8 mouse cellular contexts compared by ENCODE assay signal in the genomic region with DNA sequence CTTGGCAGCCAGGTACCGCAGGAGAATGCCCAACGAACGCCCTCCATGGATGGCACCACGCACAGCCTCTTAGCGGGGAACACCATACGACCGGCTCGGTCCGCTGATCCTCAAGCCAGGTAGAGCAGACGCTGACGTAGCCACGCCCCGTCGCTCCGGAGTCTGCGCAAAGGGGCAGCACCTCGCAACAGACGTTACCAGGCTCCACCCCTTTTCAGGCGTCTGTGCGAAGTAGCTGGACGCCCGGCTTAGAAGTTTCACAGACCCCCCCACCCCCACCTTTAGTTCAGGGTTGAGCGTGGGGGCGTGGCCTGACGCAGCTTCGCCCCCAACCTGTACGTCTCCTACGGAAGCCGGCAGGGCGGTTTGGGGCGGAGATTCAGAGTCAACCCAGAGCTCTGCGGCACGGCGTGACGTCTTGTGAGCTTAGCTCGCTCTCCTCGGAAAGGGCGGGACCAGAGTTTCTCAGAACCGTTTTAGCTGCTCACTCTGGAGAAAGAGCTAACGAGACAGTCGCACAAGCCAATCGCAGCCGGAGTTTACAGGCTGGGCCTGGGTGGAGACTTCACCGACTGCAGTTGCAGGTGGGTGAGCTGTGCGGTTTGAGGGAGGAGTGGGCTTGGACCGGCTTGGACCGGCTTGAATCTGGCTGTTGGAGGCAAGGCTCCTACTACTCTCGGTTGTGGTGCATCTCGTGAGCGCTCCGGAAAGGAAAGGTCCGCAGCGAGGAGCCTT. TPM values are rescaled to one million over a fixed set of nuclear protein-coding genes. Genes with fewer than 3 reads are reported as not detected.
DNase-seq lines count a peak whose midpoint lies in the region; ATAC-seq lines count a peak whose summit lies in the region.

A gene (minus strand): TSS at position 121 of the 735 bp plus-strand sequence.
A gene (plus strand): TSS at position 483 of the 735 bp plus-strand sequence.

- H3K9me3 ChIP-seq in heart, embryonic 13.5 days, result no peaks in the 10 kb centered on the region
- H3K9me3 ChIP-seq in liver, embryonic 12.5 days (replicated peaks), result no peaks in the 10 kb centered on the region
- H3K9me3 ChIP-seq in stomach, embryonic 15.5 days, result no peaks in the 10 kb centered on the region

- no peaks in the 10 kb centered on the region for H3K4me1 ChIP-seq in brown adipose tissue, adult 24 weeks (ENCODE audit: control insufficient read depth, insufficient read depth, insufficient read length, low read length)
- peaks cover 33% of the 10 kb centered on the region for H3K4me1 ChIP-seq in heart, embryonic 13.5 days
- H3K4me1 ChIP-seq in liver, embryonic 12.5 days, result peaks cover 26% of the 10 kb centered on the region
- no peaks in the 10 kb centered on the region; the same call in 1 of the 2 replicates for H3K4me1 ChIP-seq in stomach, embryonic 15.5 days

- WGBS in heart, embryonic 13.5 days, result under 1% methylated on average over 53 of the region's 53 CpGs
- WGBS in liver, embryonic 12.5 days (ENCODE audit: insufficient replicate concordance), result 0% methylated on average over 53 of the region's 53 CpGs
- WGBS in stomach, embryonic 15.5 days, result under 1% methylated on average over 53 of the region's 53 CpGs

- H3K4me2 ChIP-seq in heart, embryonic 13.5 days, result peak within 1 kb of the TSS; percentile 85
- H3K4me2 ChIP-seq in liver, embryonic 12.5 days, result peak within 1 kb of the TSS; percentile 87
- H3K4me2 ChIP-seq in stomach, embryonic 15.5 days, result peak within 1 kb of the TSS; percentile 73

- H3K36me3 ChIP-seq in heart, embryonic 13.5 days, result peaks cover 7% of the 10 kb centered on the region
- peaks cover 6% of the 10 kb centered on the region; the same call in 1 of the 2 replicates for H3K36me3 ChIP-seq in liver, embryonic 12.5 days
- H3K36me3 ChIP-seq in stomach, embryonic 15.5 days, result no peaks in the 10 kb centered on the region

- peak within 1 kb of the TSS; percentile 55 for H3K27ac ChIP-seq in brown adipose tissue, adult 24 weeks (replicated peaks; ENCODE audit: low read depth, low read length)
- peak within 1 kb of the TSS; percentile 95 for H3K27ac ChIP-seq in heart, embryonic 13.5 days (replicated peaks)
- peak within 1 kb of the TSS; percentile 95 for H3K27ac ChIP-seq in liver, embryonic 12.5 days
- H3K27ac ChIP-seq in stomach, embryonic 15.5 days, result peak within 1 kb of the TSS; percentile 91

- peak; percentile 100 for DNase-seq in CD4-positive, CD25-positive, alpha-beta regulatory T cell, adult 2 months (ENCODE audit: low read depth, low spot score)
- peak; percentile 96 for DNase-seq in fat pad, adult 2 months (ENCODE audit: extremely low read depth, low read depth, low spot score)
- peak; percentile 99 for DNase-seq in kidney, postnatal 10 days
- DNase-seq in natural killer cell, adult 2 months (ENCODE audit: low spot score in 2 of 2), result peak; percentile 99 to 100

- H3K27me3 ChIP-seq in heart, embryonic 13.5 days (replicated peaks), result no peaks in the 10 kb centered on the region
- no peaks in the 10 kb centered on the region for H3K27me3 ChIP-seq in liver, embryonic 12.5 days (replicated peaks)
- no peaks in the 10 kb centered on the region for H3K27me3 ChIP-seq in stomach, embryonic 15.5 days (replicated peaks)

- peak within 1 kb of the TSS; percentile 94 for H3K9ac ChIP-seq in heart, embryonic 13.5 days
- H3K9ac ChIP-seq in liver, embryonic 12.5 days, result peak within 1 kb of the TSS; percentile 85
- H3K9ac ChIP-seq in stomach, embryonic 15.5 days, result peak within 1 kb of the TSS; percentile 56

- H3K4me3 ChIP-seq in brown adipose tissue, adult 24 weeks (ENCODE audit: insufficient read depth, low read depth, low read length), result peak within 1 kb of the TSS; percentile 86
- peak within 1 kb of the TSS; percentile 79 for H3K4me3 ChIP-seq in heart, embryonic 13.5 days
- peak within 1 kb of the TSS; percentile 72 for H3K4me3 ChIP-seq in liver, embryonic 12.5 days
- peak within 1 kb of the TSS; percentile 66 for H3K4me3 ChIP-seq in stomach, embryonic 15.5 days (replicated peaks)

- peak; percentile 96 for ATAC-seq in heart, embryonic 13.5 days (ENCODE audit: extremely low read depth, insufficient number of reproducible peaks, low FRiP score, low TSS enrichment)
- ATAC-seq in liver, embryonic 12.5 days, result peak; percentile 96
- peak; percentile 98 for ATAC-seq in stomach, embryonic 15.5 days (ENCODE audit: insufficient read depth, low FRiP score, low read depth)

RNA-seq across cellular contexts. Expression of the first gene that starts in this region (rescaled TPM):
- polyA plus RNA-seq in brown adipose tissue, adult 24 weeks (2012; ENCODE audit: insufficient read depth, insufficient read length, missing spikeins), result 25.0 and 31.8 TPM in 2 replicates
- polyA plus RNA-seq in heart, embryonic 13.5 days (2015; fragmentation: Nextera tagmentation; extraction: Ambion mirVana), result 23.9 and 26.9 TPM in 2 replicates
- 27.3 and 27.6 TPM in 2 replicates for polyA plus RNA-seq in liver, embryonic 12.5 days (2016; fragmentation: Nextera tagmentation; extraction: Ambion mirVana)
- 28.5 and 34.6 TPM in 2 replicates for polyA plus RNA-seq in stomach, embryonic 15.5 days (2015; fragmentation: Nextera tagmentation; extraction: Ambion mirVana)

RNA-seq across cellular contexts. Expression of the second gene that starts in this region (rescaled TPM):
- polyA plus RNA-seq in brown adipose tissue, adult 24 weeks (2012; ENCODE audit: insufficient read depth, insufficient read length, missing spikeins), result 5.2 and 5.5 TPM in 2 replicates
- polyA plus RNA-seq in heart, embryonic 13.5 days (2015; fragmentation: Nextera tagmentation; extraction: Ambion mirVana), result 6.4 and 8.0 TPM in 2 replicates
- polyA plus RNA-seq in liver, embryonic 12.5 days (2016; fragmentation: Nextera tagmentation; extraction: Ambion mirVana), result 3.2 and 4.3 TPM in 2 replicates
- polyA plus RNA-seq in stomach, embryonic 15.5 days (2015; fragmentation: Nextera tagmentation; extraction: Ambion mirVana), result 6.4 and 7.1 TPM in 2 replicates

Comparison
In these comparisons a context has a peak if more than half of its experiments do, and no peak if none do; other contexts are left out.
1. Peak in every context shown above with its lines: DNase-seq, ATAC-seq, H3K4me3 ChIP-seq and H3K27ac ChIP-seq.